Mouse (Mus musculus) G1E (cell line): Measurements from ENCODE around the gene Tbc1d23. TPM values are rescaled to one million over a fixed set of nuclear protein-coding genes. Genes with fewer than 3 reads are reported as not detected.

Experiments used
- polyA plus RNA-seq: library from polyadenylated mRNA; stranded (reverse); fragments of >175 nt; gene quantifications from 2 replicates; pipeline ENCODE4 v1.2.3, GENCODE M21; 2012
- total RNA-seq, 2 experiments: library from RNA; stranded (forward) in 1 of 2; stranded (reverse) in 1 of 2; fragments of 200-1000 nt in 1 of 2; fragments of >200 nt in 1 of 2; fragmentation: Nextera tagmentation in 1 of 2; gene quantifications; 2 replicates each; pipeline ENCODE4 v1.2.3; 2014 to 2017

The Tbc1d23 gene
- total and polyA plus RNA-seq, 3 experiments, result 0.68 to 60.5 (median 47.1) TPM

Other genes starting within 250 kb of the Tbc1d23 start
- not detected in 2 replicates for gene Tmem45a2, start 160.1 kb downstream of the Tbc1d23 start, total RNA-seq (2014; fragmentation: Nextera tagmentation)
- gene Tmem45a2, start 160.1 kb downstream of the Tbc1d23 start, total RNA-seq (2017), result 0.16 TPM in 1 of 2 replicates, not detected in the other
- gene Tmem45a2, start 160.1 kb downstream of the Tbc1d23 start, polyA plus RNA-seq, result not detected in 2 replicates
- 147 and 167 TPM in 2 replicates for gene Tomm70a, start 109.8 kb downstream of the Tbc1d23 start, total RNA-seq (2014; fragmentation: Nextera tagmentation)
- 78.4 and 91.1 TPM in 2 replicates for gene Tomm70a, start 109.8 kb downstream of the Tbc1d23 start, total RNA-seq (2017)
- gene Tomm70a, start 109.8 kb downstream of the Tbc1d23 start, polyA plus RNA-seq, result 66.0 and 85.7 TPM in 2 replicates
- gene Nit2, start 64.2 kb downstream of the Tbc1d23 start, total RNA-seq (2014; fragmentation: Nextera tagmentation), result 33.2 and 41.0 TPM in 2 replicates
- gene Nit2, start 64.2 kb downstream of the Tbc1d23 start, total RNA-seq (2017), result 38.6 and 39.6 TPM in 2 replicates
- 1.9 and 6.1 TPM in 2 replicates for gene Nit2, start 64.2 kb downstream of the Tbc1d23 start, polyA plus RNA-seq
- gene Tmem30c, start 61.4 kb upstream of the Tbc1d23 start, total RNA-seq (2014; fragmentation: Nextera tagmentation), result not detected in 2 replicates
- 0.33 TPM in 1 of 2 replicates, not detected in the other for gene Tmem30c, start 61.4 kb upstream of the Tbc1d23 start, total RNA-seq (2017)
- gene Tmem30c, start 61.4 kb upstream of the Tbc1d23 start, polyA plus RNA-seq, result not detected in 2 replicates
- gene Filip1l, start 121.6 kb upstream of the Tbc1d23 start, total RNA-seq (2014; fragmentation: Nextera tagmentation), result not detected in 2 replicates
- gene Filip1l, start 121.6 kb upstream of the Tbc1d23 start, total RNA-seq (2017), result 0.22 and 0.23 TPM in 2 replicates
- 0.01 TPM in 1 of 2 replicates, not detected in the other for gene Filip1l, start 121.6 kb upstream of the Tbc1d23 start, polyA plus RNA-seq